Mouse (Mus musculus): ENCODE results near the gene Kcna6.

GRCm38 (mm10) chr6:126755729-126756411 lies 15.4 kb upstream of the Kcna6 start:
- TF ChIP-seq POLR2A (IDR thresholded peaks at IDR 0.05; ENCODE audit: low read depth, low read length) (no peak), CTCF (IDR thresholded peaks at IDR 0.05; ENCODE audit: extremely low read depth, insufficient read length, insufficient replicate concordance, low read depth, low read length) (no peak)

Data from small intestine, adult 2 months (tissue).